Mouse (Mus musculus): Measurements from ENCODE around the gene 2610008E11Rik. TPM values are rescaled to one million over a fixed set of nuclear protein-coding genes. Genes with fewer than 3 reads are reported as not detected.

The 2610008E11Rik gene
- total RNA-seq (2023), result 10 to 100 TPM; 20.6 to 23.4 TPM

GRCm38 (mm10) chr10:79097161-79097754 lies at the start of gene 2610008E11Rik:
Gene 2610008E11Rik (minus strand): TSS chr10:79097600.

GRCm38 (mm10) chr10:79028441-79028840 lies 69.0 kb downstream of the 2610008E11Rik start, which contains the start of gene Olfr57:
Gene Olfr57 (plus strand): TSS chr10:79028741.

Other genes starting within 250 kb of the 2610008E11Rik start
- gene Olfr1356, start 245.4 kb downstream of the 2610008E11Rik start, total RNA-seq (2023), result not detected
- gene Olfr1355, start 222.1 kb downstream of the 2610008E11Rik start, total RNA-seq (2023), result not detected
- gene Olfr1354, start 184.4 kb downstream of the 2610008E11Rik start, total RNA-seq (2023), result not detected
- gene Olfr8, start 147.0 kb downstream of the 2610008E11Rik start, total RNA-seq (2023), result not detected
- not detected for gene Olfr1353, start 134.3 kb downstream of the 2610008E11Rik start, total RNA-seq (2023)
- not detected for gene Olfr1352, start 116.5 kb downstream of the 2610008E11Rik start, total RNA-seq (2023)
- gene Olfr1351, start 85.1 kb downstream of the 2610008E11Rik start, total RNA-seq (2023), result not detected
- gene Olfr57, start 68.9 kb downstream of the 2610008E11Rik start, total RNA-seq (2023), result not detected
- not detected for gene Vmn2r80, start 51.2 kb upstream of the 2610008E11Rik start, total RNA-seq (2023)
- gene Vmn2r81, start 150.1 kb upstream of the 2610008E11Rik start, total RNA-seq (2023), result not detected